Comparison of ENCODE assay signal across 8 mouse cellular contexts in genomic region chr14:53505389-53505788, GRCm38 (mm10).
DNase-seq lines count a peak whose midpoint lies in the region; ATAC-seq and TF ChIP-seq lines count a peak whose summit lies in the region.
"Not testable (repeated sequence)": the region's sequence is repeated elsewhere in the genome, so short reads cannot be mapped to it uniquely, and the experiment has no call there.

No protein-coding gene starts in this region.

- WGBS in forebrain, embryonic 11.5 days = 38% methylated on average over 1 of the region's 2 CpGs
- WGBS in hindbrain, embryonic 10.5 days = 77% methylated on average over 2 of the region's 2 CpGs
- WGBS in limb, embryonic 14.5 days = 59% methylated on average over 1 of the region's 2 CpGs
- WGBS in midbrain, embryonic 14.5 days = 56% methylated on average over 1 of the region's 2 CpGs

- H3K36me3 ChIP-seq in forebrain, embryonic 11.5 days (ENCODE audit: control insufficient read depth, insufficient read depth, low read length); hindbrain, embryonic 10.5 days; limb, embryonic 14.5 days (ENCODE audit: control insufficient read depth, insufficient read depth, low read length); midbrain, embryonic 14.5 days (ENCODE audit: control insufficient read depth, insufficient read depth, low read length): not testable (repeated sequence)

- not testable (repeated sequence) for H3K4me3 ChIP-seq in forebrain, embryonic 11.5 days (ENCODE audit: low read depth, low read length); hindbrain, embryonic 10.5 days; limb, embryonic 14.5 days (replicated peaks; ENCODE audit: low read length); midbrain, embryonic 14.5 days (replicated peaks; ENCODE audit: low read depth, low read length)

- peak; percentile 36 for DNase-seq in 416B (ENCODE audit: low read depth)
- peak; percentile 4 for DNase-seq in brain, adult 2 months (ENCODE audit: low read depth, low spot score)
- DNase-seq in forebrain, embryonic 11.5 days (ENCODE audit: low spot score) = peak; percentile 42
- peak; percentile 4 for DNase-seq in hindbrain, embryonic 10.5 days (ENCODE audit: low spot score)
- peak; percentile 15 to 65 for DNase-seq in kidney, postnatal 36 days
- peak; percentile 16 for DNase-seq in limb, embryonic 14.5 days (ENCODE audit: low spot score)
- DNase-seq in midbrain, embryonic 14.5 days = peak; percentile 86
- DNase-seq in right cerebral cortex, postnatal 14 days = peak; percentile 39

- not testable (repeated sequence) for H3K27me3 ChIP-seq in forebrain, embryonic 11.5 days (ENCODE audit: control insufficient read depth, insufficient read depth, low read length); hindbrain, embryonic 10.5 days (ENCODE audit: insufficient read depth, poor library complexity, severe bottlenecking); limb, embryonic 14.5 days (ENCODE audit: control insufficient read depth, insufficient read depth, low read length); midbrain, embryonic 14.5 days (ENCODE audit: control insufficient read depth, insufficient read depth, low read length)

- TF ChIP-seq POLR2A in limb, embryonic 14.5 days (IDR thresholded peaks at IDR 0.05; ENCODE audit: borderline replicate concordance, extremely low read depth, insufficient read depth, insufficient read length) = not testable (repeated sequence)

- H3K4me1 ChIP-seq in forebrain, embryonic 11.5 days (replicated peaks; ENCODE audit: control insufficient read depth, insufficient read depth, low read length); hindbrain, embryonic 10.5 days (replicated peaks); limb, embryonic 14.5 days (ENCODE audit: control insufficient read depth, insufficient read depth, low read length); midbrain, embryonic 14.5 days (ENCODE audit: control insufficient read depth, insufficient read depth, low read length): not testable (repeated sequence)

- ATAC-seq in forebrain, embryonic 11.5 days (replicated peaks; ENCODE audit: low FRiP score); limb, embryonic 14.5 days (ENCODE audit: low FRiP score, low read depth); midbrain, embryonic 14.5 days (ENCODE audit: low FRiP score, low TSS enrichment): not testable (repeated sequence)

- not testable (repeated sequence) for H3K9ac ChIP-seq in forebrain, embryonic 11.5 days (ENCODE audit: low read length); limb, embryonic 14.5 days (ENCODE audit: low read depth, low read length, severe bottlenecking); midbrain, embryonic 14.5 days (replicated peaks; ENCODE audit: low read length)

- H3K9me3 ChIP-seq in forebrain, embryonic 11.5 days (ENCODE audit: control insufficient read depth, low read length); hindbrain, embryonic 10.5 days; limb, embryonic 14.5 days (ENCODE audit: control insufficient read depth, low read length); midbrain, embryonic 14.5 days (ENCODE audit: control insufficient read depth, low read length): not testable (repeated sequence)

- not testable (repeated sequence) for H3K27ac ChIP-seq in forebrain, embryonic 11.5 days (ENCODE audit: low read depth, low read length); hindbrain, embryonic 10.5 days; limb, embryonic 14.5 days (replicated peaks; ENCODE audit: low read depth, low read length); midbrain, embryonic 14.5 days (replicated peaks; ENCODE audit: low read depth, low read length)

- not testable (repeated sequence) for H3K4me2 ChIP-seq in forebrain, embryonic 11.5 days (ENCODE audit: low read depth, low read length, severe bottlenecking); limb, embryonic 14.5 days (replicated peaks; ENCODE audit: low read depth, low read length, severe bottlenecking); midbrain, embryonic 14.5 days (ENCODE audit: low read length)

Comparison
In these comparisons a context has a peak if more than half of its experiments do, and no peak if none do; other contexts are left out.
1. DNase-seq: peak in every context shown above with its lines; median percentile 86 in midbrain, embryonic 14.5 days; 42 in forebrain, embryonic 11.5 days; 40 in kidney, postnatal 36 days; 39 in right cerebral cortex, postnatal 14 days; 36 in 416B; 16 in limb, embryonic 14.5 days; 4 in brain, adult 2 months; 4 in hindbrain, embryonic 10.5 days.